Mouse (Mus musculus): ENCODE measurements around the gene Slc13a4.
A peak's percentile ranks its signal among the peaks of the same experiment; 100 is the strongest.

The Slc13a4 gene

GRCm38 (mm10) chr6:35308037-35308436 lies at the start of gene Slc13a4:
Gene Slc13a4, minus strand, starts transcription at chr6:35308131.
- DNase-seq: no peak

GRCm38 (mm10) chr6:35355320-35355719 lies 47.4 kb upstream of the Slc13a4 start:
- no peak for DNase-seq

- DNase-seq: no peak
Observed at GRCm38 (mm10) chr6:35354622-35354998, 46.7 kb upstream of the Slc13a4 start.

DNA sequence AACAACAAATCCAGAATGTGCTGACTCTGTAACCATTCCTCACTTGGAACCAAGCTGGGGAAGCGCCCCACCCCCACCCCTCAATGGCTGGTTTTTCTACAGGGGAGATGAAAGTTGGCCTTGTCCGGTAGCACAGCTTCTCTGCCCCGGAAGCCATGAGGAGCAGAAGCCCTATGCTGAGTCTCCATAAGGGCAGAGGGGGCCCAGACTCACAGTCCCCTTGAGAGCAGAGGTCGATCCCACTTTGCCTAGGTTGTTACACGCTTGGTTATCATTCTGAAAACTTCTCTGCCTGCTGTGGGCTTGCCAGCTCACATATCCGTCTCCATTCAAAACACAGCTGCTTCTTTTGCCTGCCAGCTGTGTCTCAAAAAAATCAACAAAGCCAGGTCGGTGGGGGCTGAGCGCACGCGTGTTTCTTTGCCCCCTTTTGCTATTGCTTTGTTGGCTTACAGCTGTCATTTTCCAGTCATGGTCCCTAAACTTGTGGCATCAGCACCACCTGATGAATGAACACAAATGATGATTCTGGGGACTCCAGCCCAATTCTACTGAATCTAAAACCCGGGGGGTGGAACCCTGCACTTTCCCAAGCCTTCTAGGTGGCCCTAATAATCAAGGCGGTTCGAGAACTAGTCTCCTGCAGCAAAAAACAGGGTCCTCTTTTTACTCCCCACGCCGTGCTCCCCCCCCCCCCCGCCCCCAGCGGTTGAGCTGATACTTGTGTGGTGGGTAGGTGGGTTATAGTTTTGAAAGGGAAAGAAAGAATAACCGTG lies 46.1 kb upstream of the Slc13a4 start:
- no peak for DNase-seq

GRCm38 (mm10) chr6:35353416-35353815 lies 45.5 kb upstream of the Slc13a4 start:
- DNase-seq: no peak

DNA sequence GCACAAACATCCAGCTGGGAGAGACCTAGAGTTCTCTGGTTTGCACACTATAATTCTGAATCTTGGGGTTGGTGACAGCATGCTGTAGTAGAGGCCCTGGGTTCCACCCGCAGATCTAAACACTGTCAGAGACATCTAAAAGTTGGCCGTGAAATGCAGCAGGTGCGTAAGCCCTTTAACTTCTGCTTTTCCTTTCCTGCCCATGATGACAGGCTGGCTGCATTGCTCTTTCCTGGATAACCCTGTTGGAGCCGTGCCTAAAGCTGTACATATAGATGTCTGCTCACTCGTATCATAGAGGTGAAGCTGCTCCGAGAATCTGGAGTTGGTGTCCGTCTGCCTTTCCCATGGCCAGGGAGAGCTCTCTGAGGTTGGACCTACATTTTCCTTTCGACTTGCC lies 44.9 kb upstream of the Slc13a4 start:
- DNase-seq: no peak

GRCm38 (mm10) chr6:35351826-35352225 lies 43.9 kb upstream of the Slc13a4 start:
- no peak for DNase-seq

DNA sequence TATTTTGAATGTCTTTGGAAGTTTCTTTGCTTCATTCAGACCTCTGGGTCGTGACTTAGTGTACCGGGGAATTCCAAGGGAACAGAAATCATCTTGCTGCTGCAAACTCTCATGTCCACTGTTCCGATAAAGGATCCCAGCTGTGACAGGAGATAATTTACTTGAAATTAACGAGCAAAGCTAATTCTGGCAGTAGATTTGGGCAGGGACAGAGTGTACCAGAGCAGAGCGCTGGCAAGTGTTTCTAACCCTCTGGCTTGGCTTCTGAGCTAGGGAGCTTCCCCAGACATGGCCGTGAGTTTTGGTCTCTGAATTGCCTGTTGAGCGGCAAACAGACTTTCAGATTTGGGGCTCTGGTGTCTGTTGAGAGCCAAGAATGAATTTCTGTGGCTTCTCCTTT lies 41.9 kb upstream of the Slc13a4 start:
- DNase-seq: peak; percentile 27 to 33

DNA sequence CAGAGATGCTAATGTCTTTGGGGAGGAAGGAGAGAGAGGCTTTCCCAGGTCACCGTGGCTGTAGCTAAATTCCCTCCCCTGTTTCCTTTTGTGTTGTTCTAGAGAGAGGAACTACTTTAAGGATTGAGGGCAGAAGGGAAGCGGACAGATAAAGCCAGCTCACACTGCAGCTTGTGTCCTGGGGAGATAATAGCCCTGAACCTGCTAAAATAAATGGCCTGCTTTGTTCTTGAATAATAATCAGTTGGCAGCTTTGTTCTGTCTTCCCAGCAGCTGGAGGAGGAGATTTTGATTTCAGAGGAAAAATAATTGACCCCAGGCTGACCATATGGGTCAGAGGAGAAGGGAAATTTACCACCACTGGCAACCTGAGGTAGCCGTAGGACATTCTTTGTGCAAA lies 30.7 kb upstream of the Slc13a4 start:
- DNase-seq: no peak

DNA sequence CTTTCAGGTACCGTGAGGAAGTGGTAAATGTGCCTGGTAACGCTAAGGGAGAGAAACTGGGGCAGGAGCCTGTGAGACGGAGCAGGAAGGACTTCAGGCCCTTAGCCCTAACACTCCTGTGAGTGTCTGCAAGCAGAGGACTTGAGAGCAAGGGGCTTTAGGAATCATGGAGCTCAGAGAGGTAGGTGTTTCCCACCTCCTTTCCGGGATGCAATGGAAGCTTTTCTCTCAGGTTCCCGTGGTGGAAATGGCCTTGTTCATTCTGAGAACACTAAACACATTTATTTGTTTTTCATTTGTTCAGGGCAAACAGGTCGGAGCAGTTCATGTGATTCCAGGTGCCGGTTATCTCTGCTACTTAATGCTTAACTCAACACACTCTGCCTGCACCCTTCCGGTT lies 29.9 kb upstream of the Slc13a4 start:
- no peak for DNase-seq

DNA sequence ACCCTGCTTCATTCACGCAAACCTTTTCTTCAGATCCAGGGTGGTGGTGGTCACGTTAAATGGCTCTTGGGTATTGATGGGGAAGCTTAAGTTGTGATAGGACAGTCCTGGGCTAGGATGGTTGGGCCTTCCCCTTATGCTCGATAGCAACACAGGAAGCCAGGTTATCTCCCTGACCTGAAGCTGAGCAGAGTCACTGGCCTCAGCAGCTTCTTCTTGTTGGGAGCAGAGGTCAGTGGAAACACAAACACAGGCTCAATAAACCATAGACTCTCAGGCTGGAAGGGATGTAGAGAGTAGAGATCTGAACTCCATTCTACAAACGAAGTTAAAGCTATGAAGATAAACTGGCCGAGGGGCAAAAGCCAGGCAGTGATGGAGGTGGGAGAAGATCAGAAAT lies 27.5 kb upstream of the Slc13a4 start:
- DNase-seq: peak; percentile 5 to 26

GRCm38 (mm10) chr6:35334278-35334677 lies 26.3 kb upstream of the Slc13a4 start:
- no peak for DNase-seq

GRCm38 (mm10) chr6:35333632-35334031 lies 25.7 kb upstream of the Slc13a4 start:
- DNase-seq: no peak

- DNase-seq: peak; percentile 8 to 27
Observed at GRCm38 (mm10) chr6:35330834-35331233, 22.9 kb upstream of the Slc13a4 start.

GRCm38 (mm10) chr6:35329956-35330355 lies 22.0 kb upstream of the Slc13a4 start:
- DNase-seq: no peak

DNA sequence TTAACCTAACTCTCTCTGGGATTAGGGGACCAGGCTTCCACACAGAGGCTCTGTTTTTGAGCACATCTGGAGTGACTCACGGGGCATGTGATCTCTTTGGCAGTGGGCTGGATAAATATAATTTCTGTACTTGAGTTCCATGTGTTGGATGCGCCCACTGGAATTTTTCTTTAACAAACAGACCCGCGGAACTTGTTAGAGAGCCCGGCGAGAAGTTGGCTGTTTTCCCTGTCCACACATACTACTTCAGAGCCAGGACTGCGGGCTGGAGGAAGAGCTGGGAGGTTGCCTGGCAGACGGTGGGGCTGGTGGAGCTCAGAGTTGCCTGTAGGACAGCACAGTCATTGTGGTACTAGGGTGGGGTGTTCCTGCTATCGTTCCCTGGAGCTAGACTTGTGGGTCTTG lies 18.2 kb upstream of the Slc13a4 start, which contains the start of gene Fam180a:
Gene Fam180a (minus strand): TSS at position 31 of the 405 bp plus-strand sequence.
- DNase-seq: peak in 1 of 2 experiments; percentile 17

DNA sequence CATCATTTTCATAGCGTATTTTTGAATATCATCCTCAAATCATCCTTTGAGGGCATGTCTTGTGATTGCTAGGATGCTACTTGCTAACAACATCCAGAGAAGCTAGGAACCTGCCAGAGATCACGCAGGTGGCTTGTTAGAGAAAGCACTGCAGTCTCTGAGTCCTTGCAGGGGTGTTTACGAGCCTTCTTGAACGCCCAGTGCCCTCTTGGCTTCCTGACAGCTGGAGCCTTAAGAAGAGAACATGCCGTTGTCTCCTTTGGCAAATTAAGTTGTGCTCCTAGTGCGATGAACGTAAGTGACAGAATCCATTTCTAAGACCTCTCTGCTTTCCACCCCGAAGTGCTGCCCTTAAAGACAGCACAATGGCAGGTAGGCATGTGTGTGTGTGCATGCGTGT lies 16.4 kb upstream of the Slc13a4 start:
- DNase-seq: peak in 1 of 2 experiments; percentile 13

DNA sequence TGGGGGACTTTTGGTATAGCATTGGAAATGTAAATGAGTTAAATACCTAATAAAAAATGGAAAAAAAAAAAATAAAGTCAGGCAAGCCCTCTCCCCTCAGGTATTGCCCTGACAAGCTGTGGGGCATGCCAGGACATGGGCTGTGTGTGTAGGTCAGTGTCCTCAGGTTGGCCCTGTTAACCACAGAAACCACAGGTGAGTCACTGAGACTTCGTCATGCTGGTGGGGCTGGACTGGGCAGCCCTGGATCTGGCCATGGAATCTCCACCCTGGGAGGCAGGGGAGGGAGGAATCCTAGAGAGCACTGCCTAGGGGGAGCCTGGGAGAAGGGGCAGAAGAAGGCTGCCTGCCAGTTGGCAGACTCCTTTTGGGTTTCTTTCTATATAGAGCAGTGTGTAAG lies 15.1 kb upstream of the Slc13a4 start:
- DNase-seq: no peak

- DNase-seq: no peak
Observed at GRCm38 (mm10) chr6:35321105-35321504, 13.2 kb upstream of the Slc13a4 start.

DNA sequence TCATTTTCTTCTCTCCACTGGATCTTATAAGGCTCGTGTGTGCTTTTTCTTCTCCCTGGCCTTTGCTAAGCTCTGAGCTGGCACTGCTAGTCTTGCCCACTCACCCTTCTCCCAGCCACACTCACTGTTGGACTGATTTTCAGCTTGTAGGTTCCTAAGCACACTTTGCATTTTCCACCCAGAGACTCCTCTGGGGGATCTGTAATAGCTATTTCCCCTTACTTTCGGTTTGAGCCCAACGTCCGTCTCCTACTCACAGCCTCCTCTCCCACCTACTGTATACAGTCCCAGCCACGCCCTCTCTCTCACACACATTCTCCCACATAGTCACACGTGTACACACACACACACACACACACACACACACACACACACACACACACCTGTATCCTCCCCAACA lies 11.9 kb upstream of the Slc13a4 start:
- DNase-seq: no peak

- DNase-seq: no peak
Observed at GRCm38 (mm10) chr6:35313520-35313919, 5.6 kb upstream of the Slc13a4 start.

DNA sequence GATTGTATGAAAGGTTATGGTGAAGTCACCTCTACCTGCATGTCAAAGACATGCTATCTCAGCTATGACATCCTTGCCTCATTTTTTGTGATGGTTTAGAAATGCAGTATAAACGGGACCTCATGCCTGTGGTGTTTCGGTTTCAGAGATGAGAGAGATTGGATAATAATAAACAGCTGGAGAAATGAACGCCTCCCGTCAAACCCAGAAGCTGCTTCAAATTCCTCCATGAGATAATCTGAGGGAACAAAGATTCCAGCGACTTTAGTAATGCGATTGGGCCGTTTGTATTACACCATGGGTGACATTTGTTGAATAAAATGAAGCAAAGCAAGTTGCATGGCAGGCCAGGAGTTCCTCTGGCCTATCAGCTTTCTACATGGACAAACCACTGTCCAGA lies 1.5 kb upstream of the Slc13a4 start:
- DNase-seq: no peak

DNA sequence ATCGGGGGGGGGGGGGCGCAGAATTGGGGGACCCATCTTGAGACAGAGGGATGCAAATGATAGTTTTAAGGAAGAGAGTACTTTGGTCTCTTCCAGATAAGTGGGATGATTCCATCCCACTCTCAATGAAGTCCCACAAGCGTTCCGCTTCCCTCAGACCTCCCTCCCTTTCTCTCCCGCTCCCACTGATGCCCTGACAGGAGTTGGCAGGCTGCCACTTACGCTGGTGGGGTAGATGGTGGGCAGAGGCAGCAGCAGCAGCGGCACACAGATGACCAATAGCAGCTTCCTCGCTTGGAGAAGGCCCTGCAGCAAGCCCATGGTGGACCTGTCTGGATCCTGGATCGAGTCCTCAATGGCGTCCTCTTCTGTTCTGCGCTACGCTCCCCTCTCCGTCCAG lies 795 bp downstream of the Slc13a4 start:
- DNase-seq: no peak

DNA sequence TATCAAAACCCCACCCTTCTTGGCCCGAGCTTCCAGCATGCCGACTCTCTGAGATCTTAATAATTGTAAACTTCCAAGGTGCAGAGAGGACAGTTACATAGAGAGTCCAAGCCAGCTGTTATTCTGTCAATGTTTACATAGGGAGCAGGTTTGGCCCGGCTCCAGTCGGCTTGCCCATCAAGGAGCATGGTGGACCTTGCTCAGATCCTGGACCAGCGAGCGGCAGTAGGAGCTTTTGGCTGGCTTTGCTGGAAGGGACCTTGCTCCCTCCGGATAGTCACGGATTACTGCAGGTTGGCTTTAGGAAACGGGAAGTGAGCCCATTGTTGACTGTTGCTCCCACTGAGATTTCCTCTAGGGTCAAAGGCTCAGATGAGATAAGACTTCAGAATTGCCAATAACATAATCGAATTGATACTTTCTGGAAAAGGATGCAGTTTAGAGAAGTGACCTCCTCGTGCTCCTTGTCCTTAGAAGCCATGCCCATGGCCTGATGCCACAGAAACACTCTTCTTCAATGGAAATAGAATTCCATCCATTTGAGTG lies 4.5 kb downstream of the Slc13a4 start:
- DNase-seq: peak; percentile 95 to 96

GRCm38 (mm10) chr6:35302581-35302980 lies 5.3 kb downstream of the Slc13a4 start:
- no peak for DNase-seq

Data from kidney, adult 8-10 months (tissue).